Mouse (Mus musculus) Muller cell, postnatal 12 days (primary cell): ENCODE measurements around the gene Rassf5.
A peak's percentile ranks its signal among the peaks of the same experiment; 100 is the strongest.
"Not testable (repeated sequence)": the region's sequence is repeated elsewhere in the genome, so short reads cannot be mapped to it uniquely, and the experiment has no call there.

Experiments used
- DNase-seq: peaks from one replicate; pipeline ENCODE4 v3.0.0-alpha.2; 2015; ENCODE audit errors: inconsistent ontology term

Rassf5 gene

DNA sequence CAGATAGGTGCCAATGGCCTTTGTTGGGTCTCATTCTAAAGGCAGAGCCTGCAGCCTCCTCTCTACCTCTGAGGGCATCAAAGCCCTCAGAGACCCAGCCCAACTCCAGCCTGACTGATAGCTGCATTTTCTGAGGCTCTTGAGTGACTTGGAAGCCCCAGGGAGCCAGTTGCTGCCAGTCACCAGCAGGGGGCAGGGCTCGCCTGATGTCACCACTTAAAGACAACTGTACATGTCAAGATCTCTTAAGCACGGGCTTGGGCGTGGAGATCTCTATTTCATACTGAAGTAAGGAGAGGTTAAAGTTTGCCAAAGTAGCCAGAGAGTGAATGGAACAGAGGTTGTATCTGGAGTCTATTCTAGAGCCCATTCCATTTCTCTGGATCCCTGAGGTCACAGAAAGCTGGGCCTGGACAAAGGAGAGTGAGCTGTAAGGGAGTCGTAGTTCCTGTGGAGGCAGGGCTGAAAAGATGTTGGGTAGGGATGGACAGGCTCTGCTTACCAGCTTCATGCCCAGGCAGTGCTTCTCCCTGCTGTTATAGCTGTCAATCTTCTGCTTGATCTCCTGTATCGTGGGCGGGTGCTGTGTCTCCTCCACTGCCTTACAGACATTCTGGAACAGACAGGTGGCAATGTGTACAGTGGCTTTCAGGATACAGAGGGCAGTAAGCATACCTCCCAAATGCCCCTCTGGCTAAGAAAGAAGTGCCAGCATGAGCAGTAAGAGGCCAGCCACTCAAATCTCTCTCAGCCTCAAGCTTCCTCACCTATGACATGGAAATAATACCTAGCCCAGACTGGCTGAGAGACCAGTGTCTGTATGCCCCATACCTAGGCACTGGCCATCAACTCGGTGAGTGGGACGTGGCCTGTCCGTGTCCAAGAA lies 63.2 kb downstream of the Rassf5 start:
- peak; percentile 73 for DNase-seq

DNA sequence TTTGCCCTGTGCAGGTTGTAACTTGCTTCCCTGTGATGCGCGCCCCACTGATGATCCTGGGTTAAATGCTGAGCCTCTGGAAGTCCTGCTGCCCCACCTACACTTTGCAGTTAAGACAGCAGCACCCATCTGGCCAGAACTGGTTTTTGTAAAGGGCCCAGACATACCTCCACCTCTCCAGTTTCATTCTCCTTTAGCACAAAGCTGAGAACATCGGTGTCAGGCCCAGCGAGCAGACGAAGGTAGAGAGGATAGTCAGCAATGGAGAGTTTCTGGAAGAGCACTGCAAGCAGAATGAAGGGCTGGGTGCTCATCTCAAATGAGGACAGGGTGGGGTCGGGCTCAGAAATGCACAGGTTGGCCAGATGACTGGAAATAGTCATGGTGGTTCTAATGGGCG lies 64.7 kb downstream of the Rassf5 start:
- no peak for DNase-seq

DNA sequence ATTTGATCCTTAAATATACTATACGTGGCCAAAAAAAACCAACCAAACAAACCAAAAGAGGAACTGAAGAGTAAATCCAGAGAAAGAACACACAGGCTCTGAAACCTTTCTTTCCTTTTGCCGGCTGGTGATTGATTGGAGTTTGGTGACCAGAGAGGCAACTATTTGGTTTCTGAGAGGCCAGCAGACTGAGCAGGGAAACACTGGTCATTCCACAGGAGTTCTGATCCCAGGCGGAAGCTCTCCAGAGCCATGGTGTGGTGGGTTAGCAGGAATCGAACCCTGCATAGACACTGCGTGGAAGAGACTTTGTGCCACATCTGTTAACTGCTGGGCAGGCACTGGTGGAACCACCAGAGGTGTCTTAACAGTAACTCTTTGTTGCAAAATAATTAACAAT lies 67.0 kb downstream of the Rassf5 start:
- DNase-seq, result no peak

DNA sequence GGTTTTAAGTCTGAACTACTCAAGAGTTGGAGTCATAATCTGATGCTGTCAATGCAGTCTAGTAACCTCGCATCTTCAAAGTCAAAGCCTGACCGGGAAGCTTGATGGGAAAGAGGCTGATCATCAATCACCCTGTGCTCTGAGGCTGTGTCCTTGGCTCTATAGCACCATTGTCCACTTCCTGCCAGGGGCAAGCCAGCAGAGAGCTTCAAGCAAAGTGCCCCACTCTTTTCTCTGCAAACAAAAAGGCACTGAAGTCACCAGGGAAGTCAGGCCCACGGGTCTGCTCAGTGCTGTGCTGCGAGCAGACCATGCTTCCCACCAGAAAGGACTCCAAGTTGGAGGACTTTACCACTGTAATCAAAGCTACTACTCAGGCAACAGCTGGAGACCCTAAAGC lies 67.8 kb downstream of the Rassf5 start:
- no peak for DNase-seq

DNA sequence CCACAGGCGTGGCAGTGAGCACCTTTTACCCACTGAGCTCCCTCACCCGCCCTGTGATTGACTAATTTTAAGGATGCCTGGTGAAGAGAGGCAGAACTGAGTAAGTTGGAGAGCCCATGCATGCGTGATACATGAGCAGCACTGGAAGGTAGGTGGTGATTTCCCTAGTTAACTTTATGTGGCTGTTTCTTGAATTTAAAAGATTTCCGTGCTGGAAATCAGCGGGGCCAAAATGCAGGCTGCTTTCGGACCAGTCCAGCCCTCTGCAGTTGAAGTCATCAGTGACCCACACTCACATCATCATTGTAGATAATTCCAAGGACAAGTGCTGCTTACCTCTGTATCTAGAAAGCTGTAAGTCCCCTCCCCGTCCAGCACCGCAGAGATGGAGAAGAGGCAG lies 69.2 kb downstream of the Rassf5 start:
- DNase-seq, result no peak

DNA sequence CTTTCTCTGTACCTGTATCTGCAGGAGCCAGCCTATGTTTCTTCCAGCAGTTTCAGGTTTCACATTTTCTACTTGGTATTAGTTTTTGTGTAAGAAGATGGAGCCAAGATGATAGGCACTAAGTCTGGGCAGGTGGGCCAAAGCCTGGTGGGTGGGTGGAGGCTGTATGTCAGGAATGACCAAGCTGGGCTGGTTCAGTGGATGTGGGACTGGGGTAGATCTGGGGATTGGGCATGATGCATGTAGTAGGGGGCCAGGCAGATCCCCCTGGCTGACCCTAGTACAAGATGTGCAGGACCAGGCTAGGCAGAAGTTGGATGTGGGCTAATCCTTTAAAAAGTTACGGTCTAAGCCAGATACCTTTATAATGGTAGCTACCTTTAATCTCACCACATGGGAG lies 69.9 kb downstream of the Rassf5 start:
- no peak for DNase-seq

DNA sequence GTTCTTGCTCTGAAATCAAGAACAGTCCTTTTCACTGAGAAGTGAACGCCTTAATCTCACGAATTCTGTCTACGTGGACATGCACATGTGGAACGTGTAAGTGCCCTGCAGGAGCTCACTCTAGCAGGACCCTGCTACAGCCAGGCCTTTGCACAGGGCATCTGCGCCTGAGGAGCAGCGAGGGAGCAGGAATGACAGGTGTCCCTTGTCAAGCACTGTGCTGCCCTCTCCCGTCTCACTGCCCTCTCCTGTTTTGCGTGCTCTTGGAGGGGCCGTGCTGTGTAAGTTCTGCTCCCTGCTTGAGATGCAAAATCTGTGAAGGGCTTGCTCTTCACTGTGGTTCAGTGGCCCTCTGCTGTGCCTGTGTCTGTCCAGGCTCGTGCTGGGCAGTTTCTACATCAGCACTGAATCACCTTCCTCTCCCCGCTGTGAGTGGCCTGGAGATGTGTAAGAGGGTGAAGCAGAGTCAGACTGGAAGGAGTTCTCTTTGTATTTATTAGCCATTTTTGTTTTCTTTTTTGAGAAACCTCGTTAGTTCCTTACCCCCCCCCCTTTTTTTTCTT lies 70.7 kb downstream of the Rassf5 start:
- no peak for DNase-seq

DNA sequence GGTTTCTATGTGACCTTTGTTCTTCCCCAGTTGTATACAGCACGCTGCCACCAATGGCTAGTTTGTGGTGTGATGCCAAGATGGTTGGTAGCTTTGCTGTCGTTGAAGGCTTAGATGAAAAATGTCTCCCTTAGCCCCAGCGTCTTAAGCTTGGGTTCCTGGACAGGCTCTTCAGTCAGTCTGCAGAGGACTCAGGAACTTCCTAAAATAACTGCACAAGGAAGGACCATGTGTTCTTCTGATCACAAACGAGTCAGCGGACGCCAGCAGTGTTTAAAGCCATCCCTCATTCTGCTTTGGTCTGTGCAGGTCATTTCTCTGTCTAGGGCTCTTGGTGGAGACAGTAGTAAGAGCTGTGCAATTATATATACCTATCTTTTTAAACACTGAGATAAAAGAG lies 71.2 kb downstream of the Rassf5 start:
- DNase-seq, result no peak

DNA sequence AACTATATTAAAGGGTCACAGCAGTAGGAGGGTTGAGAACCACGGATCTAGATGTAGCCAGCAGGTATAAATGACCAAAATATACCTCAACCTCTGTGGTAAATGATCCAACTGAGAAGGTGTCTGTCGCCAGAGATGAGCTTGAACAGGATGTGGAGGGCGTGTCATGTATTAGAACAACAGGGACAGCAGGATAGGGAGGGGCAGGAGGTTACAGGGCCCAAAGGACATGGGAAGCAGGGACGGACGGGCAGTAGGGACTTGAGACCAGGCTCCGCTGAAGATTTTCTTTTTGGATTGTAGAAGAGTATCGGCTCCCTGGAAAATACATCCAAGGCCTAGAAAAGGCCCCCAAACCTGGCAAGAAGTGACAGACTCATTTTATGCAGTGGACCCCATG lies 72.1 kb downstream of the Rassf5 start:
- DNase-seq, result no peak

DNA sequence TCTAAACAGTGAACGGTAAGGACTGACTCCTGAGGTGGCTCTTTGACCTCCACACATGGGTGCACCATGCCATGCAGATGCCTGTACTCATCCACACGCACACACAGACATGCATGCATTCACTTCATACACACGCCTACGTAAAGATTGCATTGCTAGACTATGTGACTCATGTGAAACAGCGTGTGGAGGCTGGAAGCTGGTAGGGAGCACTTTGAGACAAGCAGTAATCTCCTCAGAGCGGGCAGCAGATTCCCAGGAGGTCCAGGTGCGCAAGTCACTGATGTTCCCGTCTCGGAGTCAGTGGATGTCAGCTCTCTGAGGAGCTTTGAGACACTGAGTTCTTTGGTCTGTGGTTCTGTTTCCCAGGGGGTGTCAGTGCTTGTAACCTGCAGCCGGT lies 77.4 kb downstream of the Rassf5 start:
- DNase-seq, result no peak

DNA sequence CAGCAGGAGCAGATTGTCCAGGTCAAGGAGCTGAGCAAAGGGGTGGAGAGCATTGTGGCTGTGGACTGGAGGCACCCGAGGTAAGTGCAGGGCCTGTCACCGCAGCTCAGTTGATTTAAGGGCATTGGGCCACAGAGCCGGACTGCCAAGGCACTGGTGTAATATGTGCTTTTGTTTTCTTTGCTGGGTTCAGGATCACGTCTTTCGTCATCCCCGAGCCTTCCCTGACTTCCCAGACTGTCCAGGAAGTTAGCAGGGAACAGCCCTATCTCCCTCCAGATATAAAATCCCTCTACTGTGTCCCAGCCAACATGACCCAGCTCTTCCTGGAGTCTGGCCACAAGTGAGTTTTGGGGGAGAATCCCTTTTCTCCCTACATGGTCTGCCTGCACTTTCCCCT lies 80.6 kb downstream of the Rassf5 start:
- DNase-seq, result no peak

DNA sequence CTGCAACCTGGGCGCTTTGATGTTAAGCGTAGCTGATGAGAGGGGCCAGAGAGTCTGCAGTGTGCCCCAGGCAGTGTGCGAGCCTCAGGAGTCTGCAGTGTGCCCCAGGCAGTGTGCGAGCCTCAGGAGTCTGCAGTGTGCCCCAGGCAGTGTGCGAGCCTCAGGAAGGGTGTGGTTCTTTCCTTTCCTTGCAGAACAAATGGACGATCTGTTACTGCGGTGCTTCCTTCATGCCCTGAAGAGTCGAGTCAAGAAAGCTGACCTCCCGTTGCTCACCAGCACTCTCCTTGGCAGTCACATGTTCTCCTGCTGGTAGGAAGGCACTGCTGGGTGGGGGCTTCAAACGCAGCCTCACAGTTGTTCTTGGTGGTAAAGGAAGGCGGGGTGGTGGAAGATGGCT lies 84.0 kb downstream of the Rassf5 start:
- no peak for DNase-seq

DNA sequence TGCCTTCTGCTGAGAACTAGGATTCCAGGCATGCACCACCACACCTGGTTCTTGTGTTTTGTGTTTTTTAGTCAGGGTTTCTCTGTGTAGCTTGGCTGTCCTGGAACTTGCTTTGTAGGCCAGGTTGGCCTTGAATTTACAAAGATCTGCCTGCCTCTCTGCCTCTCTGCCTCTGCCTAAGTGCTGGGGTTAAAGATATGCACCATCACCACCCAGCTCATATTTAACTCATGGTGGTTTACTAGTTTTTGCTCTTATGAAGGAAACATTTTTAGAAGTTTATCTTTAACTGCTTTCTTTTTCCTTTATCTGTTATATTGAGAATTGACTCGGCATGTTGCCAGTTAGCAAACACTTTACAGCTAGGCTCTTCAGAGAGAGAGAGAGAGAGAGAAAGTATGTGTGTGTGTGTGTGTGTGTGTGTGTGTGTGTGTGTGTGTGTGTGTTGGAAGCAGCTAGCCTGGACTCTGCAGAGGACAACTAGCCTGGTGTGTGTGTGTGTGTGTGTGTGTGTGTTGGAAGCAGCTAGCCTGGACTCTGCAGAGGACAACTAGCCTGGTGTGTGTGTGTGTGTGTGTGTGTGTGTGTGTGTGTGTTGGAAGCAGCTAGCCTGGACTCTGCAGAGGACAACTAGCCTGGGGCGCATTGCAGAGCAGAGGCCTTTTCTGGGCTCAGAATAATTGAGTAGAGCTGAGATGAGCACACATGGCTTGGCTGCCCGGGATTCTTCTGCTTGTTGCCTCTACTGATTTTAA lies 85.3 kb downstream of the Rassf5 start:
- not testable (repeated sequence) for DNase-seq

DNA sequence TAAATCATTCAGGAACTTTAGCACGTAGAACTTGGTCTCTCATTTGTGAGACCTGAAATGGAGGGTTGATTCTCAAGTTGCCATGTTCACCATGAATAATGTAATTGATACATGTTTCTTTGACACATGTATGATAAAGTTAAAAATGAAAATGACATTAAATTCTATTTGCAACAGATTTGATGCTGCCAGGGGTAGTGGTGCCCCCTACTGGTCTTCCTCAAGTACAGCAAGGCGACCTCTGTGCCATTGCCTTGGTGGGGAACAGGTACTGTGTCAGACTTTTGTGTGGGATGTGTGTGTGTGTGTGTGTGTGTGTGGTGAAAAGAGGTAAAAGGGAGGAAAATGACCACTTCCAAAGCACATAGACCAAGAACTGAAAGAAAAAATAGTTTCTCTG lies 89.6 kb downstream of the Rassf5 start:
- DNase-seq, result no peak

DNA sequence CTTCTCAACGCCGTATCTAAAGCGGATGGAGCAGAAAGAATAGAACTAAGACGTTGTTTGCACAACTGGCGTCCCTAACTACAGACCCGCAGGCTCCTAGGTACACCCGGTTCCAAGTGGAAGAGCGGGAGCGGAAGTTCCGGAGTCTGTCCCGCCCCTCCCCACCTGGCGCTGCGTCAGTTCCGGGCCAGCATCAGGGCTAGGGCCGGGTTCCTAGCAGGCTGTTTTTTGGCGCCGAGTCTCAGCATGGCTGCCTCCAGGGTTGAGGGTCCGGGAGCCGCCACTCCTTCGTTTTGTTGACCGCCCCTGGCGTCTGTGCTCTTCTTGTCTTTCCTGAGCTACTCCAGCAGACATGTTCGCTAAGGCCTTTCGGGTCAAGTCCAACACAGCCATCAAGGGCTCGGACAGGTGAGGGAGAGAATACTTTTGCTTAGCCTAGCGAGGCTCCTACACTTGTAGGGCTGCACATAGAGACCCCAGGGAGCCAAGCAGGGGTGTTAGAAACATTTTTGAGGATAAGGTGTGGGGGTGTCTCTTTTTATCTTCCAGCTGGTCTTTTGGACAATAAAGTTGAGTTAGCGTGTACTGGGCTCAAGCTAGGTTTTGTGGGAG lies 91.9 kb downstream of the Rassf5 start, which contains the start of gene Eif2d:
Gene Eif2d, plus strand, starts transcription at position 164 of the 612 bp plus-strand sequence.
- peak; percentile 86 for DNase-seq

DNA sequence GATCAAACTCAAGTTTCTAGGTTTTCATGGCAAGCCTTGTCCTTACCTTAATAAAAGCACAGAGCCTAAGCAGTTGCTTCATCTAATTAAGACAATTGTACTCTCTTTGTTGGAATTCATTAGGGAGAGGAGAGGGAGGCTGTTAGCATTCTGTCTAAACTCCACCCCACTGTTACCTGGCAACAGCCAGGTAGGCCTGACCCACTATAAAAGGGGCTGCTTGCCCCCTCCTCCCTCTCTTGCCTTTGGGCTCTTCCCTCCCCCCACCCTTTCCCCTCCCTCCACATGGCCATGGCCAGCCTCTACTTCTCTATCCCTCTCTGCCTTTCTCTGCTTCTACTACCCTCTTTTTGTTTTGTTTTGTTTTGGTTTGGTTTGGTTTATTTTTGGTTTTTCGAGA lies 95.6 kb downstream of the Rassf5 start:
- no peak for DNase-seq

DNA sequence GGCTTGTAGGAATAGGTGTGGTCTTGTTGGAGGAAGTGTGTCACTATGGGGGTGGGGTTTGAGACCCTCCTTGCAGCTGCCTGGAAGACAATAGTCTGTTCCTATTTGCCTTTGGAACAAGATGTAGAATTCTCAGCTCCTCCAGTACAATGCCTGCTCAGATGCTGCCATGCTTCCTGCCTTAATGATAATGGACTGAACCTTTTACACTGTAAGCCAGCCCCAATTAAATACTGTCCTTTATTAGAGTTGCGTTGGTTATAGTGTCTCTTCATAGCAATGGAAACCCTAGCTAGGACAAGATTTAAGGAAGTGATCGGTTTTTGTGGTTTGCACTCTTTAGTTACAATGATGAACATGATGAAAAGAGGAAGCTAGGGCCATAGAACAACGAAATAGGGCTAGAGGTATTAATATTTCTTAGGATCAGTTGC lies 98.9 kb downstream of the Rassf5 start:
- no peak for DNase-seq

DNA sequence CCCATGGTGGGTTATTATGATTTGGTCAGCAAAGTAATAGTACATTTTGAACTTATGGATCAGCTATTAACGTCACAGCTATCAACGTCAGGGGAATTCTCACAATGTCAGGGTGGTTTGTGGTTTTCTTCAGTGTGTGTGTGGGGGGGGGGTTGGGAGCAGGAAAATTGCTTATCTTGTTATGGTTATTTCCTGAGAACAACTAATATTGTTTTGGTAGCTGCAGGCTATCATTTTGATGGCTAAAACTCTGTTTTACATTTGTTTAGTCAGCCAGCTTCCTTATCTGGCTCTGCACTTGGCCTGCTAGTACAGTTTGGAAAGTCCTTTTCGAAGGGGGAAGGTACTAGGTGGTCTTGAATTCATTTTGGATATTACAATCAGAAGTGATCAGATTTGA lies 99.8 kb downstream of the Rassf5 start:
- DNase-seq, result not testable (repeated sequence)

DNA sequence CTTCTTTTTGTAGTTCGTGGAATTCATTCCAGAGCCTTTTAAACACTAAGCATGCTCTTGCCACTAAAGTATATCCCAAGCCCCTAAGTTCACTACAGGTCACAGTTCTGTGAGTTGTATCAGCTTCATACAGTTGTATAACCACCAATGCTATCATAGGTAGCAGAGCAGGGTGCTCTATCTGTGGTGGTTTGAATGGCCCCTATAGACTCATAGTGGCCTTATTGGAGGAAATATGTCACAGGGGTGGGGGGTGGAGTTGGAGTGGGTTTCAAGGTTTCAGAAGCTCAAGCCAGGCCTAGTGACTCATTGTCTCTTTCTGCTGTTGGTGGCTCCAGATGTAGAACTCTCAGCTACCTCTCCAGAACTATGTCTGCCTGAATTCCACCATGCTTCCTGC lies 102.6 kb downstream of the Rassf5 start:
- DNase-seq, result no peak

DNA sequence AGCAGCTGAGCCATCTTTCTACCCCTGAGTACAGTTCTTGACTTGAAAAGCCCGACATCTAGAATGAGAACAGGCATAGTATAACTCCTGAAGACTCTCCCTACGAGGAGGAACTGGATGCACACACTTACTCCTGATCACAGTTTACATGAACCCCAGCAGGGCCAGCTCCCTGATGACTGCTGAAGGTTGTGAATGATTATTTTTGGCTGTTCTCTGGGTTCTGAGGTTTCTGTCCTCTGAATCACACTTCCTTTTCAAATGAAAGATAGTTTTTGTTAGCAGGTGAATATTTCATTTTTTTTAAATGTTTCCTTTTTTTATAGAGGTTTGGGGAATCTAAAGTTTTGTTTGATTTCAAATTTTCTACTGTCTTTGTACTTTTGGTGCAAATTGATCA lies 103.6 kb downstream of the Rassf5 start:
- no peak for DNase-seq

DNA sequence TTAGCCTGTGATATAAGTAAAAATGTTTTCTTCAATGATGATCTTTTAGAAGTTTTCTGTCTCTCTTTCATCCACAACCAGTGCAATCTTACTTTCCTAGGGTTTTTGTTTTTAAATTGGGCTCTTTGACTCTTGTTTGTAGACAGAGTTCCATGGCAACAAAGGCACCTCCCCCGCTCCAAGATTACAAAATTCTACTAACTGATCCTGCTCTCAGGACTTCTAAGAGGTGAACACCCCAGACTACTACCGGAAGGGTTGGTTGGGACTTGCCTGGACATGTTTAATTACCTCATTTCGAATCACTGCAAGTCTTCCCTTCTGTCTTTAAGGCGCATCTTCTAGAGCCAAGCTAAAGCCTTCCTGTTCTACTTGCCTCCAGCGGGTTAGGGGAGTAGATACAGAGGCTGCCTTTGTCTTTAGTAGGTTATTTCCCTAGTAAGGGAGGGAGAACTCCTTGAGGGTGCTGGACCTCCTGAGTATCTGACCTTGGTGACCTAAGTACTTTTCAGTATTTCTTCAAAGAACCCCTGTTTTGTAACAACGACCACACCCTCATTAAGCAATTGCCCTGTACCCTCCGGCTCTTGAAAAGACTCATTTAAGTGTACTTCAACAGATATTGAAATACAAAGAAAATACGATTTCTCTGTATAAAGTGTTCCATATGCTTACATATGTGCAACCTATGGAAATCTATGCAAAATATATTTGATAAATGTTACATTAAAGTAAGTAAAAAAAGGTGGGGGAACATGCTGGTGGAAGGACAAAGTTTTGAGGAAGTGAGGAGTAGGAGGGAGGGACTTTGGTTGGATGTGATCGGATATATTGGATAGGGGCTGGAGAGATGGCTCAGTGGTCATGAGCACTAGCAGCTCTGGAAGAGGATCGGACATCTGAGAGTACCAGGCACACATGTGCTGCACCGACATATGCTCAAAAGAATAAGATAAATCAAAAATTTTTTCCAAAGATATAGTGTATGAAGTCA lies 105.7 kb downstream of the Rassf5 start:
- peak; percentile 68 for DNase-seq
